Mouse (Mus musculus): ENCODE measurements at regions not wholly inside any gene's neighbourhood (a gene's known extent, or its start where the extent isn't known, plus 50 kb on each side); places are given as distances from the start of the nearest gene placed in this dataset.
A peak's percentile ranks its signal among the peaks of the same experiment; 100 is the strongest.

- no peak for DNase-seq
Observed at GRCm38 (mm10) chr12:13094111-13094851, 152.6 kb upstream of the Mycn start.

GRCm38 (mm10) chr12:13085951-13086350 lies 144.2 kb upstream of the Mycn start:
- no peak for DNase-seq

- DNase-seq = no peak
Observed at GRCm38 (mm10) chr12:13085484-13085883, 143.8 kb upstream of the Mycn start.

- peak; percentile 13 for DNase-seq
Observed at GRCm38 (mm10) chr12:13083337-13084054, 141.8 kb upstream of the Mycn start.

GRCm38 (mm10) chr12:13080791-13081190 lies 139.1 kb upstream of the Mycn start:
- DNase-seq = no peak

GRCm38 (mm10) chr12:13079832-13080231 lies 138.1 kb upstream of the Mycn start:
- no peak for DNase-seq

- no peak for DNase-seq
Observed at GRCm38 (mm10) chr12:13077689-13078088, 136.0 kb upstream of the Mycn start.

GRCm38 (mm10) chr12:13076699-13077287 lies 135.1 kb upstream of the Mycn start:
- DNase-seq = no peak

GRCm38 (mm10) chr12:13073126-13073886 lies 131.6 kb upstream of the Mycn start:
- DNase-seq = no peak

- no peak for DNase-seq
Observed at GRCm38 (mm10) chr12:13067295-13067694, 125.6 kb upstream of the Mycn start.

- no peak for DNase-seq
Observed at GRCm38 (mm10) chr12:13066604-13067181, 125.0 kb upstream of the Mycn start.

- no peak for DNase-seq
Observed at GRCm38 (mm10) chr12:13059473-13059872, 117.8 kb upstream of the Mycn start.

GRCm38 (mm10) chr12:13056246-13056645 lies 114.5 kb upstream of the Mycn start:
- DNase-seq = no peak

- DNase-seq = no peak
Observed at GRCm38 (mm10) chr12:13054611-13055010, 112.9 kb upstream of the Mycn start.

- DNase-seq = no peak
Observed at GRCm38 (mm10) chr12:13053746-13054145, 112.0 kb upstream of the Mycn start.

GRCm38 (mm10) chr12:13052845-13053623 lies 111.3 kb upstream of the Mycn start:
- DNase-seq = no peak

GRCm38 (mm10) chr12:13052164-13052563 lies 110.5 kb upstream of the Mycn start:
- DNase-seq = no peak

GRCm38 (mm10) chr12:13049659-13050058 lies 107.9 kb upstream of the Mycn start:
- peak; percentile 50 for DNase-seq

GRCm38 (mm10) chr12:13048168-13048727 lies 106.5 kb upstream of the Mycn start:
- peak; percentile 50 for DNase-seq

- DNase-seq = no peak
Observed at GRCm38 (mm10) chr12:13042934-13043333, 101.2 kb upstream of the Mycn start.

- DNase-seq = no peak
Observed at GRCm38 (mm10) chr12:13035108-13035741, 93.5 kb upstream of the Mycn start.
